Mouse (Mus musculus) intestine, embryonic 14.5 days (tissue): ENCODE data around the gene Iqschfp. TPM values are rescaled to one million over a fixed set of nuclear protein-coding genes. Genes with fewer than 3 reads are reported as not detected.
A peak's percentile ranks its signal among the peaks of the same experiment; 100 is the strongest.

Experiments
- ATAC-seq: fragments of 200-750 bp; cut with Nextera tagmentation; replicated peaks from 2 replicates; pipeline ENCODE4 v1.8.0; 2017; ENCODE audit warnings: low read depth, moderate number of reproducible peaks, moderate TSS enrichment, moderate library complexity; ENCODE audit not compliant: low FRiP score, low TSS enrichment
- DNase-seq: peaks from one replicate; pipeline ENCODE4 v3.0.0-alpha.2; 2018; ENCODE audit warnings: low spot score
- H3K27ac ChIP-seq: fragments of 300-500 bp; sonication (generic); 2 replicates; pipeline ENCODE4 v1.5.1; 2014; ENCODE audit warnings: low read depth, mild to moderate bottlenecking, control low read depth
- H3K27me3 ChIP-seq: fragments of 300-500 bp; sonication (generic); replicated peaks from 2 replicates; pipeline ENCODE4 v1.6.1; 2014; ENCODE audit warnings: low read length, control low read depth; ENCODE audit not compliant: control insufficient read depth, insufficient read depth
- H3K36me3 ChIP-seq: fragments of 300-500 bp; sonication (generic); 2 replicates; pipeline ENCODE4 v1.6.1; 2014; ENCODE audit warnings: low read length, control low read depth; ENCODE audit not compliant: control insufficient read depth, insufficient read depth
- H3K4me1 ChIP-seq: fragments of 300-500 bp; sonication (generic); replicated peaks from 2 replicates; pipeline ENCODE4 v1.6.1; 2014; ENCODE audit warnings: low read length, control low read depth, mixed read lengths; ENCODE audit not compliant: control insufficient read depth, insufficient read depth
- H3K4me2 ChIP-seq: fragments of 300-500 bp; sonication (generic); 2 replicates; pipeline ENCODE4 v1.6.1; 2014; ENCODE audit warnings: low read length
- H3K4me3 ChIP-seq: fragments of 300-500 bp; sonication (generic); 2 replicates; pipeline ENCODE4 v1.5.1; 2014; ENCODE audit warnings: low read depth, low read length, control low read depth, mixed read lengths
- H3K9ac ChIP-seq: fragments of 300-500 bp; sonication (generic); 2 replicates; pipeline ENCODE4 v1.6.1; 2014; ENCODE audit warnings: mild to moderate bottlenecking, low read length
- H3K9me3 ChIP-seq: fragments of 300-500 bp; sonication (generic); 2 replicates; pipeline ENCODE4 v1.6.1; 2016; ENCODE audit warnings: low read length, control low read depth; ENCODE audit not compliant: control insufficient read depth
- WGBS: fragments of 180-500 bp; shearing (Covaris S2); extraction: QIAGEN DNeasy Blood & Tissue Kit; methylation state at CpG from one replicate; pipeline ENCODE4 v1.1.7; 2014; 5-methylcytosine and 5-hydroxymethylcytosine counted together
- polyA plus RNA-seq: library from polyadenylated mRNA; unstranded; fragments of >200 nt; fragmentation: Nextera tagmentation; extraction: Ambion mirVana; gene quantifications from 2 replicates; pipeline ENCODE4 v1.2.1, GENCODE M21; 2014

Gene Iqschfp
- polyA plus RNA-seq, 1 experiment from 2014 or later, result not detected

DNA sequence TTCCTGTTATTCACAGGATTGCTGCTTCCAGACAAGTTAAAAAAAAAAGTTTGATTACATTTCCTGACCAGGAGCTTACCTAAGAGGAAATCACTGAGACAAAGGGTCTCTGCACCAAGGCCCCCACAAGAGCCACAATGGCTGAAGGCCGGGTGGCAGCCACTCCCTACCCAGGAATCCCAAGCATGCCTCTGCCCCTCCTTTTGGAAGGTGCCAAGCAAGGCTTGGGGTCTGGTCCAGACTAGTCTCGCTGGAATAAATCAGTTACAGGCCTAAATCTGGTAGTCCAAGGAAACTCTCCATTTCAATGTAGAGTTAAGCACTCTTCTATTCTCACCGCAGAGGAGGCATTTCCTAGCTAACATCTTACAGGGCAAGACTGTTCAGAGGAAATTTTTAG is 600.5 kb downstream of the Iqschfp start:
- Histone ChIP-seq H3K9ac (peak overlapping the region; percentile 85; the same call in 1 of the 2 replicates), H3K9me3 (no peaks in the 10 kb centered on the region), H3K4me3 (peak overlapping the region; percentile 75), H3K36me3 (no peaks in the 10 kb centered on the region), H3K4me1 (peaks cover 17% of the 10 kb centered on the region; the same call in 1 of the 2 replicates), H3K4me2 (peak overlapping the region; percentile 76), H3K27ac (peak overlapping the region; percentile 97), H3K27me3 (no peaks in the 10 kb centered on the region)
- DNase-seq, result no peak
- 16% methylated on average over 3 of the region's 3 CpGs for WGBS
- ATAC-seq, result no peak

DNA sequence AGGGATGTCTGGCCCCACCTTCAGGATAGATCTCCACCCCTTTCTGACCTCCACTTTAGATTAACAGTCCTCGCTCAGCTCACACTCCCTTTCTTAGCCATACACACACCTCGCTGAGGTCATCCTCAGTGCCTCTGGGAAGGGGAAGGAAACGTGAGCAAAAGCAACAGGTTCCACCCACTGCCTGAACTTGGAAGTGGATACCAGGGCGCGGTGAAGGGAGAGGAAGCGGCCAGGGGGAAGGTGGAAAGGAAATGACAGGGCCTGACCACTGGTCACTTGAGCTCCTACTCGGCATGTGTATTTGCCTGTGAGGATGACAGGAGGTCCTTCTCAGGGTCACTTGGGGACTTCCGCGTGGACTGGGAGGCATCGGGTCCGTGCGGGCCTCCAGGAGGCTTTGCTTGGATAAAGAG is 601.1 kb downstream of the Iqschfp start:
- H3K27ac ChIP-seq, result peak overlapping the region; percentile 97
- H3K9me3 ChIP-seq, result no peaks in the 10 kb centered on the region
- ATAC-seq (peak; percentile 77), DNase-seq (peak; percentile 90)
- no peaks in the 10 kb centered on the region for H3K36me3 ChIP-seq
- no peaks in the 10 kb centered on the region for H3K27me3 ChIP-seq
- H3K4me1 ChIP-seq, result peaks cover 17% of the 10 kb centered on the region; the same call in 1 of the 2 replicates
- WGBS, result under 1% methylated on average over 12 of the region's 12 CpGs
- peak overlapping the region; percentile 76 for H3K4me2 ChIP-seq
- peak overlapping the region; percentile 85 for H3K9ac ChIP-seq
- peak overlapping the region; percentile 75 for H3K4me3 ChIP-seq

DNA sequence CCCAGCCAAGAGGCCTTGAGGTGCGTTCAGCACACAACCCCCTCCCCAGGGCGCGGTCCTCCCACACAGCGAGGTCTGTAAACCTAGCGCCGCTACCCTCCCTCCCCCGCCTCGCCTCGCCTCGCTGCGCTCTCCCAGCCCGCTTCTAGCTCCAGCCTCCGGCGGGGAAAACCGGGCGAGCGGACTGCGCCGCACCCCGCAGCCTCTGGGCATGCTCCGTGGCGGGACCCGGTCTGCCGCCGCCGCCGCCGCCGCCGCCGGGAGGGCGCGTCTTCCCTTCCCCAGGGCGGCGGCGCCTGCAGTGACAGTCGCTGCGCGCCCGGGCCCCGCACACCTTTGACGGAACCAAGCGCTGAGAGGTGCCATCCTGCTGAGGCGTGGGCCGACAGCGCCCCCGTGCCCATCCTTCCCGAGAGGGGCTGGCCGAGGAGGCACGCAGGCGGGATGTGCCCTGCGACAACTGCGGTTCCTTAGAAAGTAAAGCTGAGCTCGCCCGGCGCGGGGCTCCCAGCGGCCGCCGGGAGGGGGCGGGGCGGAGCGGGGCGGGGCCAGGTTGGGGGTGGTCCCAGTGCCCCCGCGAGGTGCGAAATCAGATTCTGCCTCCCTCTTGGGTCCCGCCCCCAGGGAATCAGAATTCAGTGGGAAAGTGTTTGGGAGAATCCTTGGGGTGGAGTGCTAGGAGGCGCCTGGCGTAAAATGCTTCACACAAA is 601.7 kb downstream of the Iqschfp start:
- peak; percentile 92 for DNase-seq
- no peaks in the 10 kb centered on the region for H3K27me3 ChIP-seq
- H3K9me3 ChIP-seq, result 0 out of 2 replicates have a peak, but pooled peaks cover 3% of the 10 kb centered on the region
- H3K9ac ChIP-seq, result peak overlapping the region; percentile 85
- H3K4me2 ChIP-seq, result peak overlapping the region; percentile 76
- peak; percentile 86 for ATAC-seq
- H3K4me3 ChIP-seq, result peak overlapping the region; percentile 75
- peaks cover 17% of the 10 kb centered on the region; the same call in 1 of the 2 replicates for H3K4me1 ChIP-seq
- H3K27ac ChIP-seq, result peak overlapping the region; percentile 97
- H3K36me3 ChIP-seq, result no peaks in the 10 kb centered on the region
- WGBS, result under 1% methylated on average over 63 of the region's 70 CpGs

DNA sequence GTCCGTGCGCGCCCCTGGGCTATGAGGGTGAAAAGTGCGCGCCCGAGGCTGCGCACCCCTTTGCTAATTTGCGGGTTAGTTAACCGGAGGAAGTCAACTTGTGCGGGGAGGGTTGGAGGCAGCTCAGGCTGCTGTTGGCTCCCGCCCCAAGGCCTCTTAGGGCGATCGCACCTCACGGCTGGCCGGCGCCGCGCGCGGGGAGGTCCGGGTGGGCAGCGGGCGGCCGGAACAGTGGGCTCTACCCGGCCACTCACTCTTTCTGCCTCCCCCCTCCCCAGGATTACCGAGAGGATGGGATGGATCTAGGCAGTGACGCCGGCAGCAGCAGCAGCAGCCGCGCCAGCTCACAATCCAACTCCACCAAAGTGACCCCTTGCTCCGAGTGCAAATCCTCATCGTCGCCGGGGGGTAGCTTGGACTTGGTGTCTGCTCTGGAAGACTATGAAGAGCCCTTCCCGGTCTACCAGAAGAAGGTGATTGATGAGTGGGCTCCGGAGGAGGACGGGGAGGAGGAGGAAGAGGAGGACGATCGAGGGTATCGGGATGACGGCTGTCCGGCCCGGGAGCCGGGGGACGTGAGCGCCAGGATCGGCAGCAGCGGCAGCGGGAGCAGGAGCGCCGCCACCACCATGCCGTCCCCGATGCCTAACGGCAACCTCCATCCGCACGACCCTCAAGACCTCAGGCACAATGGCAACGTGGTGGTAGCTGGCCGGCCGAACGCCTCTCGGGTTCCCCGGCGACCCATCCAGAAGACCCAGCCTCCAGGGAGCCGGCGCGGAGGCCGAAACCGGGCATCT is 602.5 kb downstream of the Iqschfp start:
- H3K4me1 ChIP-seq, result peaks cover 17% of the 10 kb centered on the region; the same call in 1 of the 2 replicates
- peak overlapping the region; percentile 85 for H3K9ac ChIP-seq
- ATAC-seq (peak; percentile 29), DNase-seq (peak; percentile 83)
- no peaks in the 10 kb centered on the region for H3K36me3 ChIP-seq
- WGBS, result under 1% methylated on average over 66 of the region's 68 CpGs
- H3K4me3 ChIP-seq, result peak overlapping the region; percentile 75
- peak overlapping the region; percentile 97 for H3K27ac ChIP-seq
- H3K27me3 ChIP-seq, result no peaks in the 10 kb centered on the region
- peak overlapping the region; percentile 76 for H3K4me2 ChIP-seq
- H3K9me3 ChIP-seq, result 0 out of 2 replicates have a peak, but pooled peaks cover 3% of the 10 kb centered on the region

DNA sequence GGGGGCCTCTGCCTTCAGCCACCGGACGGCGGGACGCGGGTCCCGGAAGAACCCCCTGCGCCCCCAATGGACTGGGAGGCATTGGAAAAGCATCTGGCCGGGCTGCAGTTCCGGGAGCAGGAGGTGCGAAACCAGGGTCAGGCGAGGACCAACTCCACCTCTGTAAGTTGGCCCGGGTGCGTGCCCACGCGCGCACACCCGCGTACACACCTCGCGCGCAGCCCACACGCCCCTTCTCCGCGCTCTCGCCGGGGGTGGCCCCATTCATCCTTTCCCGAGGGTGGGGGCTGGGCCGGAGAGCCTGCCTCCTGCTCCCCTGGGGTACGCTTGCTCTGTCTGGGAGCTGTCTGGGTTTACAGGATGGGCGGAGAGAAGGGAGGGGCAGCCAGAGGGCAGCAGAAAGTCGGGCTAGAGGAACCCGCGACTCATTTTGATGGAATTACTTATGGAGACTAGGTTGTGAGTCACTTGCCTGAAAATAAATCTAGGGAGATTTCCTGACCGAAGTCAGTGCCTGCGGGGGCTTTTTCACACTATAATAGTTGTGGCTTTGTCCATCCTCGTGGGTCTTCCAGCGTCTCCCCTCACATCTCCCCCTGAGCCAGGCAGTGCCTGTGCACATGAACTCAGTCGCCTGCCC is 603.2 kb downstream of the Iqschfp start:
- Histone ChIP-seq H3K4me3 (peak overlapping the region; percentile 75), H3K27me3 (no peaks in the 10 kb centered on the region), H3K9me3 (0 out of 2 replicates have a peak, but pooled peaks cover 3% of the 10 kb centered on the region), H3K4me1 (peaks cover 17% of the 10 kb centered on the region; the same call in 1 of the 2 replicates), H3K9ac (peak overlapping the region; percentile 85), H3K36me3 (no peaks in the 10 kb centered on the region), H3K27ac (peak overlapping the region; percentile 97), H3K4me2 (peak overlapping the region; percentile 76)
- DNase-seq, result peak; percentile 78
- ATAC-seq, result peak; percentile 20; the same call in 1 of the 2 replicates
- under 1% methylated on average over 38 of the region's 38 CpGs for WGBS

DNA sequence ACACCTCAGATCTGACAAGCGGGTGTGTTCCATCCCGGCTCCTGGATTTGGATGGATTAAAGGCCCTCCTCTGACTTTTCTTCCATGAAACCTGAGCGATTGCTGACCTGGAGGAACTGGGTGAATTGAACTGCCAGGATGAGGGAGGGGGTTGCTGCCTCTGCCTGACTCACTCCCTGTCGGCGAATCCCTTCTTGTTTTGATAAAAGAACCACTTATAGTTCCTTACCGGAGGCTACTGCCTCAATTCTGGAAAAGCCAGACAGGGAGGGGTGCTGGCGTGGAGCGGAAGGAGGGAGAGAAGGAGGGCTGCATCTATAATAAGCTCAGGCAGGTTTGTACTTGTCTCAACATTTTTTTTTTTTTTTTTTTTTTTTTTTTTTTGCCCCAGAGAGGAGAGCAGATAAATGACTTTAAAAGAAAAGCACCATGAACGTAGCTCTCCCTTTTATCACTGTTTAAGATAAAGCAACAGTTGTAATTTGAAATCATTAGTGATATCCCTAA is 603.8 kb downstream of the Iqschfp start:
- Histone ChIP-seq H3K9ac (peak overlapping the region; percentile 85), H3K4me2 (peak overlapping the region; percentile 76), H3K27me3 (no peaks in the 10 kb centered on the region), H3K27ac (peak overlapping the region; percentile 97; the same call in 1 of the 2 replicates), H3K36me3 (no peaks in the 10 kb centered on the region), H3K9me3 (0 out of 2 replicates have a peak, but pooled peaks cover 3% of the 10 kb centered on the region), H3K4me1 (peaks cover 17% of the 10 kb centered on the region; the same call in 1 of the 2 replicates), H3K4me3 (peak overlapping the region; percentile 75)
- ATAC-seq (no peak), DNase-seq (peak; percentile 68)
- WGBS, result 5% methylated on average over 9 of the region's 9 CpGs

DNA sequence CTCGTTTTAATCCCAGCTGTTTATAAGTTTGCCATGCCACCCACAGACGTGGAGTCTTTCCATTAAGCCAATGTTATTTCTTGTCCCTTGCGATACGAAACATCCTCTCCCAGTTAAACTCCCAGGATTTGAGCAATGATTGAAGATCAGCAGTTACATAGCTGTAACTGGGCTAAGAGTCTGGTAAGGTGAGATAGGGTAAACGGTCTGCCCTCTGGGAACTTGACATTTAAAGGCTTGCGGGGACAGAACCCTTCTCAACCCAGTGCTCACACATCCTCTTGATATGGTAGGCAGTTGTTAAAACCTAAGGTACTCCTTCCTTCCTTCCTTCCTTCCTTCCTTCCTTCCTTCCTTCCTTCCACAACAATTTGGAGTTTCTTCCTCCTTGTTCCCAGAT is 604.5 kb downstream of the Iqschfp start:
- DNase-seq (no peak), ATAC-seq (no peak)
- Histone ChIP-seq H3K9ac (no peak overlapping the region), H3K4me1 (peaks cover 21% of the 10 kb centered on the region; the same call in 1 of the 2 replicates), H3K4me3 (peak overlapping the region; percentile 75; the same call in 1 of the 2 replicates), H3K36me3 (no peaks in the 10 kb centered on the region), H3K27ac (no peak overlapping the region), H3K4me2 (peak overlapping the region; percentile 76), H3K9me3 (0 out of 2 replicates have a peak, but pooled peaks cover 3% of the 10 kb centered on the region), H3K27me3 (no peaks in the 10 kb centered on the region)
- 49% methylated on average over 6 of the region's 6 CpGs for WGBS
